Mouse (Mus musculus): ENCODE results near the gene Arpc3. TPM values are rescaled to one million over a fixed set of nuclear protein-coding genes. Genes with fewer than 3 reads are reported as not detected.
A peak's percentile ranks its signal among the peaks of the same experiment; 100 is the strongest.

The Arpc3 gene
- total RNA-seq, 2 experiments from 2014 or later, result 250 to 273 TPM

DNA sequence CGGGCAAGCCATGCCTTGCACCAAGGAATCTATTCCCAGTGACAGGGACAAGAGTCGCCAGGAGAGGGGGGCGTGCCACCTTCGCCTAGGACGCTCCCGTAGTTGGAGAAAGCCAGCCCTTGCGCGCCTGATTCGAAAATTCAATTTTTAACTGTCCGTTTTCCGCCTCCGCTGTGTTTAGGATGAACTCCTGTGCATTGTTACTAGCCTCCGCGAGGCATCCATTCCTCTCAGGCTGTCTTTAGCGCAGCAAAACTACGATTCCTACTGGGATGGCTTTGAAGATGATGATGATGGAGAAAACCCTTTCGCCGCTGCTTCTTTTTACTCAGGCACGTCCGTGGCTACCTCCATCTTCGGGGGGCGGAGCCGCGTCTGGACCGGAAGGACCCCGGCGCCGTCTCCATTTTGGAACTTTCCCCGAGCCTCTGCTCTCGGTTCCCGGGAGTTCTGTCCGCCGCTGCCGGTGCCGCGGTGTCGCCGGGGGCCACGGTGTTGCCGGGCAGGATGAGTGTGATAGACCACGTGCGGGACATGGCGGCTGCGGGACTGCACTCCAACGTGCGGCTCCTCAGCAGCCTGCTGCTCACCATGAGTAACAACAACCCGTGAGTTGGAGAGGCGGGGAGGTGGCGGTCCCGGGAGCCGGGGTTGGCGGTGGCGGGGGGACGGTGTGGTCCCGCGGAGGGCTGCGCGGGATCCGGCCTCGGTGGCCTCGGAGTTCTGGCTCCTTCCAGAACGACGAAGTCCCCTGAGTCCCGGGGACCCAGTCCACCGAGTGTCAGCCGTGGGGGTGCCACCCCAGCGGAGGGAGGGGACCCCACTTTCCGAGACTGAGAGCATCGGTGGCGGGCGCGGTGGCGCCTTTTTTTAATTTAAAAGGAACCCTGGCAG is 30.6 kb downstream of the Arpc3 start:
- peak; percentile 85 to 88 for DNase-seq (ENCODE audit: low spot score in 2 of 2)
- intact Hi-C loops (cut with DNase I), result no loop called here

DNA sequence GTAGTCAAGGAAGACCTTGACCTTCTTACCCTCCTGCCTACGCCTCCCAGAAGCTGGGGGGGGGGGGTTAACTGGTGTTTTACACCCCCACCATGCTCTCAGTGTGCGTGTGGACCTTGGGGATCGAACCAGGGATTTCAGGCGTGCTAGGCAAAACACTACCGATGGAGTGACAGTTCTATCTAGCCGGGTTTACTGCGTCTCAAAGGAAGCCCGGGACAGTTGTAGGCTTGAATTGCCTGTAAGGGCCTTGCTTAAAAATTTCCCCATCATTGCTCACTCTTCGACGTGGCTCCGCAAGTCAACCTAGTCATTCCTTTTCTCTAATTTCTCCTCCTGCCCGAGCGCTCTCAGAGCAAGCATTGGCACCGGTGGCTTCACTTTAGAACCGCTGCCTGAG is 31.4 kb downstream of the Arpc3 start:
- intact Hi-C loops (cut with DNase I), result no loop called here

DNA sequence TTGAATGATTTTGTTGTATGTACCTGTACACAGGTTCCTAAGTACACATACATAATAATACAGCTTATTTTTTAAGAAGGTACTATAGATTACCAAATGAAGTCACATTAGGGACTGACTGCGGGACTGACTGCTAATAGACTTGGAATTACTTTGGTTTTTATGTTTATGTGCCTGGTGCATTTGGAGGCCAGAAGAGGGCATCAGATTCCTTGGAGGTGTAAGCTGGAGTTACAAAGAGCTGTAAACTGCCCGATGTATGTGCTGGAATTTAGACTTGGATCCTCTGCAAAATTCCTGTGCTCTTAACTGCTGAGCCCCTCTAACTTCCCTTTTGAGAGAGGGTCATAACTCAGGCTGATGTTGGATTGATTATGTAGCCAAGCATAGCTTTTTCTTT is 33.9 kb downstream of the Arpc3 start:
- intact Hi-C loops (cut with DNase I), result no loop called here
- no peak for DNase-seq (ENCODE audit: low spot score in 2 of 2)

More for the DNA sequence above, 31.4 kb downstream of the Arpc3 start:
- no peak for DNase-seq (ENCODE audit: low spot score in 2 of 2)

DNA sequence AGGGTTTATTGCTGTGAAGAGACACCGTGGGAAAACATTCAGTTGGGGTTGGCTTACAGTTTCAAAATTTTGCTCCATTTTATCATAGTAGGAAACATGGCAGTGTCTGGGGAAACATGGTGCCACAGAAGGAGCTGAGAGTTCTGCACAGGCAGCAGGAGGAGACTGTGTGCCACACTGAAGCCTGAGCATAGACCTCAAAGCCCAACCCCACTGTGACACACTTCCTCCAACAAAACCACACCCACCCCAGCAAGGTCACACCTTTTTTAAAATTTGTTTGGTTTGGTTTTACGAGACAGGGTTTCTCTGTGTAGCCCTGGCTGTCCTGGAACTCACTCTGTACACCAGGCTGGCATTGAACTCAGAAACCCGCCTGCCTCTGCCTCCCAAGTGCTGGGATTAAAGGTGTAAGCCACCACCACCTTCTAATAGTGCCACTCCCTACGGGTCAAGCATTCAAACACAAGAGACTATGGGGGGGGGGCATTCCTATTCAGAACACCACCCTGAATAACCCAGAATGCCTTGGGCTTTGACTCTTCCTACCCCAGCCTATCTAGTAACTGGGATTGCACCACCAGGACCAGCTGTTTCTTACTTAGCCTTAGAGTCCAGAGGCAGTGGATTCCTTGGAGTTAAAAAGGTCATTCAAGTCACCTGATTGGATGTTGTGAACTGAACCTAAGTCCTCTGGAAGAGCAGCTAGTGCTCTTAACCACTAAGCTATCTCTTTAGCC is 38.5 kb downstream of the Arpc3 start:
- no peak for DNase-seq (ENCODE audit: low spot score in 2 of 2)
- intact Hi-C loops (cut with DNase I), result no loop called here

DNA sequence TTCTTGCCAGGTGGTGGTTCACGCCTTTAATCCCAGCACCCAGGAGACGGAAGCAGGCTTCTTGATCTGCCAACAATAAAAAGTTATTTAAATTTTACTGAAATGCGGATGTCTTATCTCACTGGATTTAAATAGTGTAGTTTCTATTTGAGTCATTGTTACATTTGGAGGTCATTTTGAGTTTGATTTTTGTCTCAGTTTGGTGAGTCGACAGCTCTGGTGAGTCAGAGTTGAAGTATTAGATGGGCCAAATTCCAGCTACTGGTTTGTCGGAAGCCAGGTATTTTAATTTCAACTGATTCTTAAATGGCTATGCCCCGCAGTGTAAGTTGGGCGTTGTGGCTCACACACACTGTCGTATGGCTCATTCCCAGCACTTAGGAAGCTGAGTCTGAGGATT is 39.5 kb downstream of the Arpc3 start:
- DNase-seq (ENCODE audit: low spot score in 2 of 2), result no peak
- intact Hi-C loops (cut with DNase I), result no loop called here

DNA sequence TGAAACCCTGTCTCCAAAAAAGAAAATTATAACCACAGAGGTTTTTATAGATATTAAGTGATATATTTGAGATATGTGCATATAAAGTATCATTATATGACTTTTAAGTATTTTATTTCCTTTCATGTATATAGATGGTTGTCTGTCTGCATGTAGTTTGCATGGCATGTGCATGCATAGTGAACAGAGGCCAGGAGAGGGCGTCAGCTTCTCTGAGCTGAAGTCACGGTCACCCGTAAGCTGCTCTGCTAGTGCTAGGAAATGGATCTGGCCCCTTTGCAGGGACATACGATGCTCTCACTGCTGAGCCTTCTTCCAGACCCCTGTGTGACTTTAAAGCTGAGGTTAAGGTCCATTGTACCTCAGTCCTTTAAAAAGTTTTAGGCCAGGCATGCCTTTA is 42.9 kb downstream of the Arpc3 start:
- intact Hi-C loops (cut with DNase I), result no loop called here

DNA sequence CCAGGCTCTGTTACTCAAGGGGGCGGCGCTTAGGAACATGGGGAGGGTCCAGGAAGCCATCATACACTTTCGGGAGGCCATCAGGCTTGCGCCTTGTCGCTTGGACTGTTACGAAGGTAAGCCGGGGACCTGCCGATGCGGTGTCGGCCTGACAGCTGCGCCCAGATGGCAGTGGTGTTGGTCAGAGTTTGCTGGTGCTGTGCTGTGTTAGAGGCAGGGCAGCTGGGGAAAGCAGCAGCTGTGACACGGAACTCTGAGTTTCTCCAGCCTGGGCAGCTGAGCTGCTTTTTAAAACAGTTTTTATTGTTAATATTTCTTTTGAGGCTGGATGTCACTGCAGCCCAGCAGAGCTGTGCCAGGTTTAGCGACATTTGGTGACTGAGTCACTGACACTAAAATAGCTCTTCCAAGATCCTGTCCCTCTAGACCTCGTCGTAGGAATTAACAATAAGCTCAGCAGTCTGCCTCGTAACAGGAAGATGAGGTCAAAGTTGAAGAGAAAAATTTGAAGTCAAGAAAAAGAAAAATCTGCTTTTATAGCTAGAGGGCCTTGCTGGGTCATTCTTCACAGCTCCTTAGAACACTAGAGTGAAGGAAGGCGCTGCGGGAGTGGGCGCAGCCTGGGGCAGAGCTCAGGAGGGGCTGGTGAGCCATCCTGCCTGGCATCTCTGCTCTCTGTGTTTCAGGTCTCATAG is 47.9 kb downstream of the Arpc3 start:
- DNase-seq (ENCODE audit: low spot score in 2 of 2), result no peak
- intact Hi-C loops (cut with DNase I), result no loop called here

More for the DNA sequence above, 42.9 kb downstream of the Arpc3 start:
- no peak for DNase-seq (ENCODE audit: low spot score in 2 of 2)

DNA sequence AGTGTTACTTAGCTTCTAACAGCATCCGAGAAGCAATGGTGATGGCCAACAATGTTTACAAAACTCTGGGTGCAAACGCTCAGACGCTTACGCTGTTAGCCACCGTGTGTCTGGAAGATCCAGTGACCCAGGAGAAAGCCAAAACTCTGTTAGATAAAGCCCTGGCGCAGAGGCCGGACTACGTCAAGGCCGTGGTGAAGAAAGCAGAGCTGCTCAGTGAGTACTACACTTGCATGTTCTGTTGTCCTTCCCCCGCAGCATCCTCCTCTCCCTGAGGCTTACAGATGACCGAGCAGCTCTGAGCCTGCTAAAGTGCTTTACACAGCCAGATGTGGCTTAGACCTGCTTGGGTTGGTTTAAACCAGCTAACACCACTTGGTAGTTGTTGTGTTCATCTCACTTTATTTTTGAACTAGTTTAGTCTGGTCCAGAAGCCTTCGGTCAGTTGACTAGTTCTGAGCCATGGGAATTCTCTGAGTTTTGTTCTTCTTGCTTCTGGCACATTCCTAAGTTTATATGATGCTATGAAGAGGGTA is 48.5 kb downstream of the Arpc3 start:
- intact Hi-C loops (cut with DNase I), result no loop called here
- no peak for DNase-seq (ENCODE audit: low spot score in 2 of 2)

DNA sequence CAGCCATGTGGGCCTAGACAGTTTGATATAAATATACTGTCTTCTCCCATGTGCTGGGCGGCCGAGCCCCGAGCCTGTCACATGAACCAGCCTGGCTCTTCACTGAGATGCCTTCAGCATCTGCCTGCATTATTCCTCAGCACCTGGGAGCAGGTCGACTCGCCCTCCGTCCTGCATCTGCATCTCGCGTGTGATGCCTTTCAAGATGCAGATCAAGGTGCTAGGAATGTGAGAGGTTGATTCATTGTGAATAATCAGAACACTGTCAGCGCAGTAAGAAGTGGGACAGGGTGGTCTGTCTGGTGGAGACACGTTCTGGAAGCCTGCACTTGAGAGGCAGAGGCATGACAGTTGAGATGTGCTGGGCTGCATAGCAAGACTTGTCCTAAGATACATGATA is 52.8 kb downstream of the Arpc3 start:
- DNase-seq (ENCODE audit: low spot score in 2 of 2), result no peak
- intact Hi-C loops (cut with DNase I), result no loop called here

DNA sequence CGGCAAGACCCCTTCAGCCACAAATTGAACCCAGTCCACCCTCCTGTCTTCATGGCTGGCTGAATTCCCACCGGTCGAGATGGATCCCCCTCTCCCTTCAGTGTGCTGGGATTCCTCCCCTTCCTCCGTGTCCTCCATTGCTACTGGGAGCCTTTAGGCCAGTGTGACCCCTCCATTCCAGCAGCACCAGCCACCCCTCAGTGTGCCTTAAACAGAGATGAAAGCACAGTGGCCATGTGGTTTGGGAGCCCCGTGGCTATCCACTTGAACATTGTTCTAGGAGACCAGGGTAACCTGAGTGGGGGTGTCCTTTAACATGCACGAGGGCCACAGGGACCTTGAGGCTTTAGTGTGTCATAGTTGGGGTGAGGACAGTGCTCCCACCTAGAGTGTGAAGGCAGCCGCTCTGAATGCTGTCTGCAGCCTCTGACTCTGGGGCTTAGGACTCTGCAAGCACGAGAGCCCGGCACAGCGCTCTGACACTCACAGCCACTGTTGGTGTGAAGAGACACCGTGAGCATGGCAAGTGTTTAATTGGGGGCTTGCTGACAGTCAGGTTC is 53.5 kb downstream of the Arpc3 start:
- no peak for DNase-seq (ENCODE audit: low spot score in 2 of 2)
- intact Hi-C loops (cut with DNase I), result no loop called here

DNA sequence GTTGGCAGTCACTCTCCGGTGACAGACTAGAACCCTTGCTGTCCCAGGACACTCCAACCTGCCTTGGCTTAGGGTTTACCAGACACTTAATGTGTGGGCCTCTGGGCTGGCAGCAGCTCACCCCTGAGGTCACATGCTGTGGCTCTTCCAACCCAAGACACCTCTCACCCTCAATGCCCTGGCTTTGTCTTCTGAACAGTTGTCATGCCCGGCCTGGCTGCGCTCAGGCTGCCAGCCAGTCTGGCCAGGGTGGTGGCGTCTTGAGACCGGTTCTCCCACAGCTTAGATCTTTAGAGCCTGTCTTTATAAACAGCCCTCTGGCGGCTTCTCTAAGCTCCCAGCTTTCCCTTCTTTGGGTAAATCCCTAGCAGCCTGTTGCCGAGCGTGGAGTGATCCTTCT is 56.2 kb downstream of the Arpc3 start:
- intact Hi-C loops (cut with DNase I), result no loop called here
- no peak for DNase-seq (ENCODE audit: low spot score in 2 of 2)

DNA sequence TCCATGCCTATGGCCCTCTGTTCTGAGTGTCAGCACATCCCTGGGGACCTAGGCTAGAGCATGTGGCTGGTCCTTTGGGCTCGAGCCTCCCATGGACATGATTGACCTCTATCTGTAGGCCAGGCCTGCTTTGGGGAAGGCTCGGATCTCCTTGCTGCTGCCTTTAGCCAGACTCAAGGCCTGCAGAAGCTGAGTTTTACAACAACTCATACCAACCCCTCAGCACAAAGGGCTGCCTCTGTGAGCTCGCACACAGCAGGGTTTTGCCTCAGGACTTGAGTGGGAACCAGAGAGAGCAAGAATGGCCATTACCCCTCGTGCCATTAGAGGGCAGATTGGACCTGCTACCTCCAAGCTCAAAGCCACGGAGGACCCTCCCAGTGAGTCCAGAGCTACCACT is 57.2 kb downstream of the Arpc3 start:
- intact Hi-C loops (cut with DNase I), result no loop called here
- no peak for DNase-seq (ENCODE audit: low spot score in 2 of 2)

DNA sequence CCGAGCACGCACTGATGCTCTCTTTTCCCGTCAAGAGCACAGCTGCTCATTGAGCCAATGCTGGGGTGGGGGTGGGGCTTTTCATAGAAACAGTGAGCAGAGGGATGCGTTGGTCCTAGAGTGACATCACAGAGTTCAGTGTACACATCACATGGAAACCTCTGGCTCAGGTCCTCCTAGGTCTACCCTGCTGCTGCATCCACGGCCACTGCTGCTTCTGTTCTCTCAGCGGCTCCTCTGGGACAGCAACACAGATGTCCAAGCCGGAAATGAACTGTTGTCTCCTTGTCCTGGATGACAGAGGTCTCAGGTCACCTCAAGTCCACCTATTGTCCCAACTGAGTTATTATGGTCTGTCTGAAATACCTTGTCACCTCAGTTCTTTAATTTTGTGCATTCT is 58.3 kb downstream of the Arpc3 start:
- no peak for DNase-seq (ENCODE audit: low spot score in 2 of 2)
- intact Hi-C loops (cut with DNase I), result no loop called here

DNA sequence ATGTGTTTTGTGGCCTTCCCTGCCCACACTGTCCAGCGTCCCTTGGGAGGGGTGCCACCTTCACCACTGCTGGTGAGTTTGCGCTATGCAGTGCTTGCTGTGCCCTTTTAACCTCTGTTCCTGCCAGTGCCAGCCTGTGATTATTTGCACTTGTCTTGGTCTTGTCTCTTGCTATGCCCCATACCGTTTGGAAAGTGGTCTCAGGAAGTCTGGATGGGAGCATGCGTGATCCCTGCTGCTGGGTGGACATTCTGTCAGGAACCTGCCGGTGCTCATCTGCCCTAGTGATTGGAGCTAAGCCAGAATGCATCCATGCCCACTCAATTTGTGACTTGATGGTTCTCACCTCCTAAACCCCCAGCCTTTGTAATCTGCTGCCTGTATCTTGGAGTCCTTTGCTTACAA is 59.2 kb downstream of the Arpc3 start:
- intact Hi-C loops (cut with DNase I), result no loop called here
- no peak for DNase-seq (ENCODE audit: low spot score in 2 of 2)

DNA sequence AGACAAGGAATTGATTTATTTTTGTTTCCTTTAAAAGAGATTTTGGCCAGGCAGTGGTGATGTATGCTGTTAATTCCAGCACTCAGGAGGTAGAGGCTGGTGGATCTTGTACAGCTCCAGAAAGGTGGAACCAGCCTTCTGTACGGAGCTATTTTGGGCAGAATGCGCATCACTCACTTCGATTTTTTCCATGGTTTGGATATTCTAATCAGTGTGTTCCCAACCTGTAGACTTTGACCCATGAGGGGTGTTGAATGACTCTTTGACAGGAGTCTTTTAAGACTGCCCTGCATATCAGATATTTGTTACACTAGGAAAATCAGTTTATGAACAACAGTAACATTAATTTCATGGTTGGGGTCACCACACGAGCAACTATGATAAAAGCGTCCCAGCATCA is 59.6 kb downstream of the Arpc3 start:
- intact Hi-C loops (cut with DNase I), result no loop called here

DNA sequence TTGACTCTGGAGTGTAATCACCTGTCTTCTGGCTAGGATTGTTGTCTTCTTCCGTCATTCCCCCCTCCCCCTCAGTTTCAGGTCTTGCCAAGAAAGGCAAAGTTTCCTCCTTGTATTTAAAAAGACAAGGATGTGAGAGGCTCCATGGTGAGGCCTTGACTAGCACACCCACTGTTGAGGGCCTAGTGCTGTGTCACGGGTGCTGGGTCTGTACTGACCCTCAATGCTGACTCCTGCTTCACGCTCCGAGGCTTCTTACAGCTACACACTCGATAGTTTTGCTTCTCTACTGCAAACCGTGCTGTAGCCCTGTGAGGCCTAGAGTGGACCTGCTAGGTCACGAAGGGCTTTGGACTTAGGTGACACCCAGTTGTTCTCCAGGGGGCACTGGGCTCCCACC is 60.5 kb downstream of the Arpc3 start:
- intact Hi-C loops (cut with DNase I), result no loop called here
- DNase-seq (ENCODE audit: low spot score in 2 of 2), result no peak

More for the DNA sequence above, 59.6 kb downstream of the Arpc3 start:
- DNase-seq (ENCODE audit: low spot score in 2 of 2), result no peak

DNA sequence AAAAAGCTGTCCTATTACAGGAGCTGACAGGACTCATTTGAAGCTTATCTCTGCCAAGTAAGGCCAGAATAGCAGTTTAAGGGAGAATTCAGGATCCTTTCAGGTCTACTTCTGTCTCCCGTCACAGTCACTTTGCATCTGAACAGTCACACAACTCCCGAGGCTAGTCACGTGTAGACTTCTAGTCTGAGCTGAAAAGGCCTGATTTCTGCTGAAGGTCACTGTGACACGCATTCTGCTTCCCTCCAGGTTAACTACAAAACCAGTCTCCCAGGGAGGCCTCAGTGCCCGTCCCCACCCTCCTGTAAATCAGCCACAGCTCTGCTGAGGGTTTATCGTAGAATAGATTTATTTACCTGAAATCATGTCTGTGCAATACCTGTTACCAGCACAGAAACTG is 61.5 kb downstream of the Arpc3 start:
- intact Hi-C loops (cut with DNase I), result no loop called here
- DNase-seq (ENCODE audit: low spot score in 2 of 2), result no peak

DNA sequence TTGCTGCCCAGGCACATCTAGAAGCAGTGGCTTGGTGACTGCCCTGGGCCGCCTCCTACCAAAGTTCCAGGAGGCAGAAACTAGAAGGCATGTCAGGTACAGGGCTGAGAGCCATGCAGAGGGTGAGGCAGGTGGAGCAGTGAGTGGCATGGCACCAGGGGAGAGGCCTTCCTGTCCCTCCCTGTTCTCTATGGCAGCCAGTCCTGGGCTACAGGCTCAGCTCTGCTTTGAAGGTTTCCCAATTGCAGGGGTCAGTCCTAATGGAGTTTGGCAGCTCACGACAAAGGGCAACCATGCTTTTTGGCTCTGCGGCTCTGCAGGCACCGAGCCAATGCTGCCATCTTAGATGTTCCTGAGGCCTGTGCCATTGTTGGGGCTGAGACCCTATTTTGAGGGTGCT is 62.8 kb downstream of the Arpc3 start:
- intact Hi-C loops (cut with DNase I), result no loop called here
- no peak for DNase-seq (ENCODE audit: low spot score in 2 of 2)

DNA sequence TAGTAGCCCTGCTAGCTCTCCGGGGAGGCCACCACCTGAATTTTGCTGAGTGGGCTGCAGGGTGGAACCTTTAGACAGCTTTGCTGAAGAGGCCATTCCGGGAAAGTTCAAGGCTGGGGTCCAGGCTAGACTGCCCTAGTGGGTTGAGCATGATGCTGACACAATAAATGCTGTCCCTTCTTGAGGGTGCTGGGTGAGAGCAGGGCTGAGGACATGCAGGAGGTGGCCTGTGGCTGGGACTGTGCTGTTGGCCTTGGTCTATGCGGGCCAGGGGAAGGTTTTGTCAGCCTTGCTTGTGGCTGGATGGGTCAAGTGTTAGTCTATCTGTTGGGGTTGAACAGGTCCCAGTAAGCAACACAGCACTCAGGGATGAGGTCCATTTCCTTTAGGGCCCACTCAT is 63.2 kb downstream of the Arpc3 start:
- intact Hi-C loops (cut with DNase I), result no loop called here
- no peak for DNase-seq (ENCODE audit: low spot score in 2 of 2)

DNA sequence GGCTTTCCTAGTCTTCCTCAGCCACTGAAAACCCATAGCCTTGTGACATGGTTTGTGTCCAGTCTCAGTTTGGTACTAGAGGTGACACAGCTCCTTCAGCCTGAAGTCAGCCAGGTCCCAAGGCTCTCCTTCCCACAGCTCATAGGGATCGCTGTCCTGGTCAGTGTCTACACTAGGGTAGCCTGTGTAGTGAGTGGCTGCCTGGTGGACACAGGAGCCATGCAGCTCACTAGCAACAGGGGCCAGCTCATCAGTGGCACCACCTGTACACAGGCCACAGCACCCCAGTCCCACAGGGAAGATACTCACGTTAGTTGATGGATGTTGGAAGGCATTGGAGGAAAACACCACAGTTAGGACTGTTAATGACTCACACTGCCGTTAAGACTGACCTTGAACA is 63.9 kb downstream of the Arpc3 start:
- no peak for DNase-seq (ENCODE audit: low spot score in 2 of 2)
- intact Hi-C loops (cut with DNase I), result no loop called here

Data from left cerebral cortex, postnatal 14 days (tissue).